Mouse (Mus musculus): ENCODE results near the gene Ttc7b. TPM values are rescaled to one million over a fixed set of nuclear protein-coding genes. Genes with fewer than 3 reads are reported as not detected.

Gene Ttc7b
- total and polyA plus RNA-seq, 2 experiments, result 7.7 to 10.7 TPM

GRCm38 (mm10) chr12:100421538-100421937, 99.1 kb downstream of the Ttc7b start:
- no peak overlapping the region for H3K9ac ChIP-seq (ENCODE audit: low read depth, low read length)
- H3K4me1 ChIP-seq (ENCODE audit: control insufficient read depth, insufficient read depth, low read length), result peaks cover 17% of the 10 kb centered on the region
- no peaks in the 10 kb centered on the region for H3K27me3 ChIP-seq (ENCODE audit: control insufficient read depth, insufficient read depth, low read length)
- no peaks in the 10 kb centered on the region; the same call in 1 of the 2 replicates for H3K79me2 ChIP-seq (ENCODE audit: control insufficient read depth, insufficient read depth, low read length)
- H3K27ac ChIP-seq (replicated peaks; ENCODE audit: insufficient read depth, low read depth, low read length), result peak overlapping the region; percentile 5; the same call in 1 of the 2 replicates
- DNase-seq (ENCODE audit: extremely low read depth, low read depth, low spot score), result peak; percentile 44
- no peak overlapping the region for H3K4me3 ChIP-seq (ENCODE audit: insufficient read depth, low read depth, low read length)
- TF ChIP-seq CTCF (IDR thresholded peaks at IDR 0.05; ENCODE audit: low read depth, low read length) (peak; percentile 26), POLR2A (IDR thresholded peaks at IDR 0.05; ENCODE audit: extremely low read depth, insufficient read depth, low read length) (no peak)
- 77% methylated on average over 6 of the region's 6 CpGs for WGBS
- peaks cover 4% of the 10 kb centered on the region; the same call in 1 of the 2 replicates for H3K36me3 ChIP-seq (ENCODE audit: control insufficient read depth, insufficient read depth, low read length)

DNA sequence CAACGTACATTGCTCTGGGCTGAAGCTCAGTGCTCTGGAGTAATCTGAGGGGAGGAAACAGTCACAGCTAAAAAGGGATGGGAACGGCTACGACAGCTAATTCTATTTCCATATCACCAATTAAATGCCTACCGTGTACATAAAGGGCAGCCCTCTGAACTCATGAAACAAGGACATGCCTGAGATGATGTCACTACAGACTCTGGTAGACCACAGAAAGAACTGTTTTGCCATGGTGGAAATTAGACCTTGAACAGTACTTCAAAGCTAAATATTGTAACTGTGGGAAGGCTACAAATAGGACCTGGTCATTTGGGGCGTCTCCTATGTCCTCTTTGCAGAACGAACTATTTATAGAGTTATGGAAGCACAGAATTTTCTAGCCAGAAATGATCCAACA, 99.7 kb downstream of the Ttc7b start:
- Histone ChIP-seq H3K27me3 (ENCODE audit: control insufficient read depth, insufficient read depth, low read length) (no peaks in the 10 kb centered on the region), H3K4me3 (ENCODE audit: insufficient read depth, low read depth, low read length) (no peak overlapping the region), H3K79me2 (ENCODE audit: control insufficient read depth, insufficient read depth, low read length) (no peaks in the 10 kb centered on the region; the same call in 1 of the 2 replicates), H3K27ac (replicated peaks; ENCODE audit: insufficient read depth, low read depth, low read length) (no peak overlapping the region), H3K36me3 (ENCODE audit: control insufficient read depth, insufficient read depth, low read length) (peaks cover 4% of the 10 kb centered on the region; the same call in 1 of the 2 replicates), H3K9ac (ENCODE audit: low read depth, low read length) (no peak overlapping the region), H3K4me1 (ENCODE audit: control insufficient read depth, insufficient read depth, low read length) (peaks cover 12% of the 10 kb centered on the region)
- TF ChIP-seq POLR2A (IDR thresholded peaks at IDR 0.05; ENCODE audit: extremely low read depth, insufficient read depth, low read length) (no peak), CTCF (IDR thresholded peaks at IDR 0.05; ENCODE audit: low read depth, low read length) (no peak)
- no peak for DNase-seq (ENCODE audit: extremely low read depth, low read depth, low spot score)
- 64% methylated on average over 6 of the region's 6 CpGs for WGBS

- H3K4me1 ChIP-seq (ENCODE audit: control insufficient read depth, insufficient read depth, low read length), result peaks cover 8% of the 10 kb centered on the region
- no peak overlapping the region for H3K27ac ChIP-seq (replicated peaks; ENCODE audit: insufficient read depth, low read depth, low read length)
- H3K9ac ChIP-seq (ENCODE audit: low read depth, low read length), result no peak overlapping the region
- no peaks in the 10 kb centered on the region for H3K27me3 ChIP-seq (ENCODE audit: control insufficient read depth, insufficient read depth, low read length)
- no peak overlapping the region for H3K4me3 ChIP-seq (ENCODE audit: insufficient read depth, low read depth, low read length)
- no peak for DNase-seq (ENCODE audit: extremely low read depth, low read depth, low spot score)
- H3K79me2 ChIP-seq (ENCODE audit: control insufficient read depth, insufficient read depth, low read length), result no peaks in the 10 kb centered on the region; the same call in 1 of the 2 replicates
- TF ChIP-seq POLR2A (IDR thresholded peaks at IDR 0.05; ENCODE audit: extremely low read depth, insufficient read depth, low read length) (no peak), CTCF (IDR thresholded peaks at IDR 0.05; ENCODE audit: low read depth, low read length) (no peak)
- H3K36me3 ChIP-seq (ENCODE audit: control insufficient read depth, insufficient read depth, low read length), result peaks cover 4% of the 10 kb centered on the region; the same call in 1 of the 2 replicates
- 73% methylated on average over 9 of the region's 9 CpGs for WGBS
These were observed 100.4 kb downstream of the Ttc7b start for GRCm38 (mm10) chr12:100419946-100420874.

DNA sequence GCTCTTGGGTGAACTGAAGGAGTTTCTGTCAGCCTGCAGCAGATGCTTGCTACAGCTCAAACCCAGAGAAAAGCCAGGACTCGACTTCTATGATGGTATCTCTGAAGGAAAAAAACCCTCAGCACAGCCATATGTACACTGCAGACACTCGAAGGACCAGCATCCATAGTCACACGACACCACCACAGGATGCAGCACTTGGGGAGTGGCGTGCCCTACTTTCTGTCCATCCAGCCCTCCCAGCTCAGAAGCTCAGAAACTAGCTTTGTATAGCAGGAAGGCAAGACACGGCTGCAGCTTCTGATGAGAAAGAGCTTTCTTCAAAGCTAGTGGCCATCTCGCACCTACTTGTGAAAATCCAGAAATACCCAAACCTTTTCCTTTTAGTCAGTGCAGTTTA, 104.8 kb downstream of the Ttc7b start:
- no peaks in the 10 kb centered on the region for H3K79me2 ChIP-seq (ENCODE audit: control insufficient read depth, insufficient read depth, low read length)
- TF ChIP-seq POLR2A (IDR thresholded peaks at IDR 0.05; ENCODE audit: extremely low read depth, insufficient read depth, low read length) (no peak), CTCF (IDR thresholded peaks at IDR 0.05; ENCODE audit: low read depth, low read length) (no peak)
- peaks cover 20% of the 10 kb centered on the region for H3K36me3 ChIP-seq (ENCODE audit: control insufficient read depth, insufficient read depth, low read length)
- H3K9ac ChIP-seq (ENCODE audit: low read depth, low read length), result no peak overlapping the region
- WGBS, result 84% methylated on average over 6 of the region's 6 CpGs
- no peak for DNase-seq (ENCODE audit: extremely low read depth, low read depth, low spot score)
- H3K27ac ChIP-seq (replicated peaks; ENCODE audit: insufficient read depth, low read depth, low read length), result no peak overlapping the region
- no peaks in the 10 kb centered on the region for H3K27me3 ChIP-seq (ENCODE audit: control insufficient read depth, insufficient read depth, low read length)
- H3K4me3 ChIP-seq (ENCODE audit: insufficient read depth, low read depth, low read length), result no peak overlapping the region
- no peaks in the 10 kb centered on the region; the same call in 1 of the 2 replicates for H3K4me1 ChIP-seq (ENCODE audit: control insufficient read depth, insufficient read depth, low read length)

DNA sequence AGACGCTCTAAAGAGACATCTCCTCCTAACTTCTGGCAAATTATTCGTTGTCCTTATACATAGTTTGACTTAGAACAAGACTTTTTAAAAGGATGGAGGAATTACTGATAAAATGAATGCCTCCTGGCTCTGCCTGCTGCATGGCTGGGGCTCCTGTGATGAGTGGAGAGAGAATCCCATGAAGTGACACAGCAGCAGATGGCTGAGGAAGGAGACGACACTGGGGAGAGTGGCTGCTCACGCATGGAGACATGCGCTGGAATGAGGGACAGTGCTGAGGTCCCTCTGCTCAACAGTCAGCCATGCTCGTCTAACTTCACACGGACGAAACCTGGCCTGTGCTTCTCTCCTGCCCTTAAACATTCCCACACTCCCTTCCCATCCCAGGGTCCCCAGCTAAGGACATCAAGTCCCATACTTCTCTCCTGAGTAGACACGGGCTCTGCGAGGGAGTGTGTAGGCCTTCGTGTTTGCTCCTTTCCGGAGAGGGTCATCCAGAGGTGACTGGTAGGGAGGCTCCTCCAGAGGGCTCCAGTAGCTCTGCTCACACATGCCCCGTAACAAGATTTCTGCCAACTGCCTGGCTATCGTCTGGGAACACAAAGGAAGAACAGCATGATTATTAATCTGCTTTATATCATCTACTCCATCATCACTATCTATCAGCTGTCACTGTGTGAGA, 105.8 kb downstream of the Ttc7b start:
- H3K9ac ChIP-seq (ENCODE audit: low read depth, low read length), result no peak overlapping the region
- no peak for TF ChIP-seq CTCF (IDR thresholded peaks at IDR 0.05; ENCODE audit: low read depth, low read length)
- no peak for TF ChIP-seq POLR2A (IDR thresholded peaks at IDR 0.05; ENCODE audit: extremely low read depth, insufficient read depth, low read length)
- 84% methylated on average over 14 of the region's 14 CpGs for WGBS
- H3K27me3 ChIP-seq (ENCODE audit: control insufficient read depth, insufficient read depth, low read length), result no peaks in the 10 kb centered on the region
- peaks cover 20% of the 10 kb centered on the region for H3K36me3 ChIP-seq (ENCODE audit: control insufficient read depth, insufficient read depth, low read length)
- no peak for DNase-seq (ENCODE audit: extremely low read depth, low read depth, low spot score)
- H3K4me3 ChIP-seq (ENCODE audit: insufficient read depth, low read depth, low read length), result no peak overlapping the region
- H3K79me2 ChIP-seq (ENCODE audit: control insufficient read depth, insufficient read depth, low read length), result no peaks in the 10 kb centered on the region
- no peaks in the 10 kb centered on the region; the same call in 1 of the 2 replicates for H3K4me1 ChIP-seq (ENCODE audit: control insufficient read depth, insufficient read depth, low read length)
- no peak overlapping the region for H3K27ac ChIP-seq (replicated peaks; ENCODE audit: insufficient read depth, low read depth, low read length)
